Mouse (Mus musculus): ENCODE measurements around the gene Cyp2c66. TPM values are rescaled to one million over a fixed set of nuclear protein-coding genes. Genes with fewer than 3 reads are reported as not detected.
"Not testable (repeated sequence)": the region's sequence is repeated elsewhere in the genome, so short reads cannot be mapped to it uniquely, and the experiment has no call there.

Gene Cyp2c66
- total RNA-seq (2021): not detected
- long read RNA-seq, experiment 1: 0 reads
- long read RNA-seq, experiment 2: 0 reads

DNA sequence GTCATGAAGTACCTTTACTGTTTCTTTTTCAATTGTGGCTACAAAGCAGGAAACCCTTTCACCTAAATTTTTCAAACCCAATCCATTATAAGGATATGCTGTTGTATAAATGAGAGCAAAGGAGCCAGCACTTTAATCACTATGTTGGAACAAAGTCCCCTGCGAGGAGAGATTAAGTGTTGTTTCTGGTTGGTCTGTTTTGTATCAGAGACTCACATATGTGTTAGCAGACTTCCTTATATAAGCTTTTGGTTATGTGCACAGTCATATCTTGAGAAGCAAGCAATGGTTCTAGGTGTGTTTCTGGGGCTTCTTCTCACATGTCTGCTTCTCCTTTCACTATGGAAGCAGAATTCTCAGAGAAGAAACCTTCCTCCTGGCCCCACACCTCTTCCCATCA lies at the start of gene Cyp2c66:
TSS of gene Cyp2c66 (plus strand) at position 255 of the 400 bp plus-strand sequence.
- no peak for DNase-seq (ENCODE audit: low spot score in 2 of 2)

DNA sequence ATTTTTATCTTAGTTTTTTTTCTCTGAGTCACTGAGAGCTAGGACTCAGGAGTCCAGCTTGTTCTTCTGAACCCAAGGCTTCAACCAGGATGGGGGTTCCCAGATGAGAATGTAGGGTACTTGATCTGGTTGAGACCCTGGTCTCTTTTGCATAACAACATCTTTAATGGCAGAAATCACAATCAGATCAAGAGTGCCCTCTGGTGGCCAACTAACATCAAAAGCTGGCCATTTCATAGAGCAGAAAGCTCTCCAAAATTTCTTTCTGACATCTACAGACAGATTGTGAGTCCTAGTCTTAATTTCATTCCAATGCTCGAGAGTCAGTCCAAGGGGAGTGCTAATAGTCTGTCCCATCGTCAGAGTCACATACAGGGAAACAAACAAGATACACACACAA lies 14.9 kb upstream of the Cyp2c66 start:
- not testable (repeated sequence) for DNase-seq (ENCODE audit: low spot score in 2 of 2)

DNA sequence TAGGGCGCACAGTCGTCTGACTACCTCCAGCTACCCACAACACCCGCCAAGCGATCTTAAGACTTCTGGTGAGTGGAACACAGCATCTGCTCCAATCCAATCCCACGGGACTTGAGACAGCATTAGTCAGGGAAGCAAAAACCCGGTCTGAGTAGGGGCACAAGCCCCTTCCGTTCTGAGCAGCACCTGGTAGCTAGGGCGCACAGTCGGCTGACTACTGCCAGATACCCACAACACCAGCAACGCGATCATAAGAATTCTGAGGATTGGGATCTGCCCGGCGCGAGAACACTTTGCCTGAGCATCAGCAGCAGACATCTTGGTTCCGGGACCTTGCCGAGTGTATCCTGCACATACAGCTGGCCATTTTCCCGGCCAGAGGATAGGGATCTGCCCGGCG lies 43.1 kb downstream of the Cyp2c66 start:
- not testable (repeated sequence) for DNase-seq (ENCODE audit: low spot score in 2 of 2)

Other genes with a start within 250 kb of the Cyp2c66 start
- 10 to 100 TPM; 25.5 to 29.6 TPM for gene Hells, start 183.0 kb upstream of the Cyp2c66 start, total RNA-seq (2021)
- gene Cyp2c55, start 106.9 kb upstream of the Cyp2c66 start, total RNA-seq (2021): under 1 TPM in 1 of 2 experiments, not detected in 1; 0.14 TPM
- not detected for gene Cyp2c65, start 52.9 kb upstream of the Cyp2c66 start, total RNA-seq (2021)
- under 1 TPM in 1 of 2 experiments, not detected in 1; 0.17 TPM for gene Cyp2c29, start 155.5 kb downstream of the Cyp2c66 start, total RNA-seq (2021)

Data from adrenal gland, postnatal 4 days (tissue).